Mouse (Mus musculus) neural tube, embryonic 15.5 days (tissue): Measurements from ENCODE around the gene Plppr3. TPM values are rescaled to one million over a fixed set of nuclear protein-coding genes. Genes with fewer than 3 reads are reported as not detected.

Experiments
- ATAC-seq: fragments of 200-750 bp; cut with Nextera tagmentation; 2 replicates; pipeline ENCODE4 v1.8.0; 2017; ENCODE audit warnings: mild to moderate bottlenecking, moderate TSS enrichment, moderate library complexity; ENCODE audit not compliant: low FRiP score
- H3K27ac ChIP-seq: fragments of 300-500 bp; sonication (generic); replicated peaks from 2 replicates; pipeline ENCODE4 v1.5.1; 2015; ENCODE audit warnings: mild to moderate bottlenecking, inconsistent platforms
- H3K27me3 ChIP-seq: fragments of 300-500 bp; sonication (generic); replicated peaks from 2 replicates; pipeline ENCODE4 v1.6.1; 2015; ENCODE audit warnings: inconsistent platforms
- H3K36me3 ChIP-seq: fragments of 300-500 bp; sonication (generic); 2 replicates; pipeline ENCODE4 v1.6.1; 2015; ENCODE audit warnings: inconsistent platforms
- H3K4me1 ChIP-seq: fragments of 300-500 bp; sonication (generic); 2 replicates; pipeline ENCODE4 v1.6.1; 2015; ENCODE audit warnings: inconsistent platforms
- H3K4me2 ChIP-seq: fragments of 300-500 bp; sonication (generic); 2 replicates; pipeline ENCODE4 v1.6.1; 2015; ENCODE audit warnings: inconsistent platforms, mild to moderate bottlenecking, moderate library complexity
- H3K4me3 ChIP-seq: fragments of 300-500 bp; sonication (generic); replicated peaks from 2 replicates; pipeline ENCODE4 v1.5.1; 2015; ENCODE audit warnings: mild to moderate bottlenecking, inconsistent platforms
- H3K9ac ChIP-seq: fragments of 300-500 bp; sonication (generic); replicated peaks from 2 replicates; pipeline ENCODE4 v1.6.1; 2015; ENCODE audit warnings: mild to moderate bottlenecking, inconsistent platforms
- H3K9me3 ChIP-seq: fragments of 300-500 bp; sonication (generic); replicated peaks from 2 replicates; pipeline ENCODE4 v1.6.1; 2016; ENCODE audit warnings: inconsistent platforms
- WGBS: fragments of 180-500 bp; shearing (Covaris S2); methylation state at CpG from one replicate; pipeline ENCODE4 v1.1.7; 2015; ENCODE audit warnings: mixed read lengths; 5-methylcytosine and 5-hydroxymethylcytosine counted together
- microRNA-seq: library from miRNA; unstranded; fragments of <30 nt; microRNA quantifications from one replicate; pipeline ENCODE4, GENCODE M21; 2017
- polyA plus RNA-seq: library from polyadenylated mRNA; unstranded; fragments of >200 nt; fragmentation: Nextera tagmentation; extraction: Ambion mirVana; gene quantifications from 2 replicates; pipeline ENCODE4 v1.2.1, GENCODE M21; 2015

Gene Plppr3
- polyA plus RNA-seq, 1 experiment from 2014 or later, result 385 TPM

GRCm38 (mm10) chr10:79811736-79812637 lies 62.4 kb downstream of the Plppr3 start:
- H3K9ac ChIP-seq, result no peak overlapping the region
- peaks cover 11% of the 10 kb centered on the region for H3K4me1 ChIP-seq
- H3K4me3 ChIP-seq, result no peak overlapping the region
- no peaks in the 10 kb centered on the region for H3K9me3 ChIP-seq
- no peaks in the 10 kb centered on the region for H3K27me3 ChIP-seq
- H3K4me2 ChIP-seq, result no peak overlapping the region
- no peak overlapping the region for H3K27ac ChIP-seq
- ATAC-seq, result peak; percentile 32; the same call in 1 of the 2 replicates
- H3K36me3 ChIP-seq, result peaks cover 75% of the 10 kb centered on the region
- WGBS, result 31% methylated on average over 15 of the region's 15 CpGs

Small RNA genes within 50 kb of the gene (microRNA-seq; reads per million reads assigned to microRNA genes)
- gene Mir6910, result not detected

Other genes starting within 250 kb of the Plppr3 start
- 24.7 and 28.9 TPM in 2 replicates for gene Shc2, start 236.7 kb downstream of the Plppr3 start, polyA plus RNA-seq
- gene Odf3l2, start 228.9 kb downstream of the Plppr3 start, polyA plus RNA-seq, result 0.14 and 0.17 TPM in 2 replicates
- 1.0 and 4.1 TPM in 2 replicates for gene Madcam1, start 210.1 kb downstream of the Plppr3 start, polyA plus RNA-seq
- 109 and 115 TPM in 2 replicates for gene Tpgs1, start 205.3 kb downstream of the Plppr3 start, polyA plus RNA-seq
- gene Cdc34, start 192.4 kb downstream of the Plppr3 start, polyA plus RNA-seq, result 83.0 and 83.4 TPM in 2 replicates
- gene Gzmm, start 185.6 kb downstream of the Plppr3 start, polyA plus RNA-seq, result 1.1 TPM in 2 replicates
- gene Bsg, start 170.1 kb downstream of the Plppr3 start, polyA plus RNA-seq, result 958 and 1,001 TPM in 2 replicates
- gene Hcn2, start 158.0 kb downstream of the Plppr3 start, polyA plus RNA-seq, result 2.0 and 3.0 TPM in 2 replicates
- gene Polrmt, start 128.1 kb downstream of the Plppr3 start, polyA plus RNA-seq, result 43.4 TPM in 2 replicates
- gene Fgf22, start 119.6 kb downstream of the Plppr3 start, polyA plus RNA-seq, result 2.7 and 3.4 TPM in 2 replicates
- 108 and 110 TPM in 2 replicates for gene Rnf126, start 107.7 kb downstream of the Plppr3 start, polyA plus RNA-seq
- 2.6 and 4.5 TPM in 2 replicates for gene Fstl3, start 97.4 kb downstream of the Plppr3 start, polyA plus RNA-seq
- gene Prss57, start 83.7 kb downstream of the Plppr3 start, polyA plus RNA-seq, result 0.14 and 10.2 TPM in 2 replicates
- gene Palm, start 81.1 kb downstream of the Plppr3 start, polyA plus RNA-seq, result 227 and 256 TPM in 2 replicates
- gene Misp, start 53.6 kb downstream of the Plppr3 start, polyA plus RNA-seq, result 0.33 and 11.5 TPM in 2 replicates
- 55.8 and 121 TPM in 2 replicates for gene Ptbp1, start 20.2 kb downstream of the Plppr3 start, polyA plus RNA-seq
- gene Prtn3, start 158 bp downstream of the Plppr3 start, polyA plus RNA-seq, result 9.0 and 9.5 TPM in 2 replicates
- 0.31 and 0.50 TPM in 2 replicates for gene Elane, start 11.6 kb upstream of the Plppr3 start, polyA plus RNA-seq
- not detected in 2 replicates for gene Cfd, start 16.2 kb upstream of the Plppr3 start, polyA plus RNA-seq
- 44.9 and 46.7 TPM in 2 replicates for gene Med16, start 34.3 kb upstream of the Plppr3 start, polyA plus RNA-seq
- gene Gm26602, start 36.2 kb upstream of the Plppr3 start, polyA plus RNA-seq, result 22.7 and 23.6 TPM in 2 replicates
- gene Kiss1r, start 42.3 kb upstream of the Plppr3 start, polyA plus RNA-seq, result 1.8 and 2.8 TPM in 2 replicates
- gene R3hdm4, start 46.6 kb upstream of the Plppr3 start, polyA plus RNA-seq, result 264 and 288 TPM in 2 replicates
- gene Arid3a, start 52.4 kb upstream of the Plppr3 start, polyA plus RNA-seq, result 2.4 and 5.1 TPM in 2 replicates
- gene Wdr18, start 85.5 kb upstream of the Plppr3 start, polyA plus RNA-seq, result 94.4 and 104 TPM in 2 replicates
- 0.32 and 0.33 TPM in 2 replicates for gene Grin3b, start 96.1 kb upstream of the Plppr3 start, polyA plus RNA-seq
- 21.3 and 24.7 TPM in 2 replicates for gene Tmem259, start 109.7 kb upstream of the Plppr3 start, polyA plus RNA-seq
- 31.6 and 76.4 TPM in 2 replicates for gene Cnn2, start 114.0 kb upstream of the Plppr3 start, polyA plus RNA-seq
- gene Abca7, start 121.9 kb upstream of the Plppr3 start, polyA plus RNA-seq, result 5.2 and 5.6 TPM in 2 replicates
- gene Arhgap45, start 142.0 kb upstream of the Plppr3 start, polyA plus RNA-seq, result 2.0 and 13.7 TPM in 2 replicates
- gene Polr2e, start 165.2 kb upstream of the Plppr3 start, polyA plus RNA-seq, result 134 and 148 TPM in 2 replicates
- gene Gpx4, start 172.5 kb upstream of the Plppr3 start, polyA plus RNA-seq, result 559 and 600 TPM in 2 replicates
- 11.7 and 12.8 TPM in 2 replicates for gene Sbno2, start 230.9 kb upstream of the Plppr3 start, polyA plus RNA-seq
- gene Stk11, start 241.2 kb upstream of the Plppr3 start, polyA plus RNA-seq, result 16.9 and 17.3 TPM in 2 replicates